Mouse (Mus musculus) telencephalon, adult 2 months (tissue): ENCODE measurements around the gene Gcfc2.

Experiments used
- DNase-seq: peaks from one replicate; pipeline ENCODE4 v3.0.0-alpha.2; 2011; ENCODE audit warnings: low read depth, low spot score

The Gcfc2 gene

DNA sequence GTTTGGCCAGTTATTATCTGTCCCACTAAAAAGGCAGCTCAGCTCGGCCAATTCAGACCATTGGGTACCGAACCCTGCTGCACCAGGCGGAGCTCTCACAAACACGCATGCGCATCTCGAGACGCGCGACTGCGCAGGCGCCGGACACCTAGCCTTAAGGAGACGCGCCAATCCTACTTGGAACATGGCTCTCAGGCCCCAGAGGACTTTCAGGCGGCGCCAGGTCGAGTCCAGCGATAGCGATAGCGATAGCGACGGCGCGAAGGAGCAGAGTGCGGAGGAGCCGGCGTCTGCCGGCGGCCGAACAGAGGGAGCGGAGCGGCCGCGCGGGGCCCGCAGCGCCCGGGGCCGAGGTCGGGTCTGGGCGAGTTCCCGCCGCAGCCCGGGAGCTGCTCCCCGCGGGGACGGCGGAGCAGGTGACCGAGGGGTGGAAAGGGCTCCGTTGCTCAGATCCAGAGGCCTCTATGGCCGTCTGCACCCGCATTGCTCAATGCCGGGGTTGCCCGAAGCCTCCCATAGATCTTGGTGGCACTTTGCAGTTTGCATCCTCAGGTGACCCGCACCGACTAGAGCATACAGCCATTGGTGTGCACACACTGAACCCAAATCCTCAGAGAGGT lies at the start of gene Gcfc2:
Gene Gcfc2, plus strand, starts transcription at position 147 of the 620 bp plus-strand sequence.
- DNase-seq, result peak; percentile 83

DNA sequence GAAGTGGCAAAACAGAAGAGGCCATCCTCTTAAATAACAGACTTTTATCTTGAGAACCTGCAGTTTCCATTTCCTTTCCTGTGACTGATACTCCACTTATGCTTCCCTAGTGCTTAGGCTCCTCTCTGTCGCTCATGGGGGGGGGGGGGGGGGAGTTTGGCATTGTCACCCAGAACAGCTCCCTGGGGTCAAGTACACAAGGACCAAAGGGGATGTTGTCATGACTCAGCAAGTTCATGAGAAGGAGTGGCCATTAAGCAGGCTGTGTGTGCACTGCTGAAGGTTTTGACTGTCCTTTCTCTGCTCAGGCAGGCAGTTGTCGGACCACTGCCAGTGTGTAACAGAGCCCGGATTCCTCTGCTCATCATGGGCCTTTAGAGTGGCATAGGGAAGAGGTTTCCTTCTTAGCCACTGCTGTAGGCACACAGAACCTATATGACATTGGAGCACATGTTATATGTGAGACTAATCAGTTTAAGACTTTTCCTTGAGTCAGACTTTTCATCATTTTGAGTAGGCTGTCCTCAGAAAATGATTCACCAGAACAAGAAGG lies 27.7 kb upstream of the Gcfc2 start:
- DNase-seq, result no peak

DNA sequence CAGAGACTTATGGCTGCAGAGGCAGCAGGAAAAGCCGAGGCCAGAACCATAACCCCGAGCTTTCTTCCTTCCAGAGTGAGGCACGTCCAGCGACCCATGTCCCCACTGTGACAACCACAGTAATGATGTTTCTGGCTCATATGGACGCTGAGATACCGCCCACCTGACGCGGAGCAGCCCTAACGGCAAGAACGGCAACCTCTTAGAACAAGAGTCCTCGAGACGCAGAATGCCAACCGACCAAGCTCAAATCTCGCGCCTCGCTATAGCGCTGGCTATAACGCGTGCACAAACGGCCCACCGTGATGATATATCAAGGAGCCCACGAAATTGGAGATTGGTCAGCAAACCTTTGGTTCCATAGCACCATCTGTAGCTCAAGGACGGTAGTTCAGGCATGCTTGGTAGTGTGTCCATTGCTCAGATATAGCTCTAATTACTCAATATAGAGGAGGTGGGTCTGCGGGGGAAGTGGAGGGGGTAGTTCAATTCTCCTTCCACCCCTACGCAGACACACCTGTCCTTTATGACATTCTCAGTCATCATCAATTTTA lies 13.1 kb upstream of the Gcfc2 start:
- no peak for DNase-seq

DNA sequence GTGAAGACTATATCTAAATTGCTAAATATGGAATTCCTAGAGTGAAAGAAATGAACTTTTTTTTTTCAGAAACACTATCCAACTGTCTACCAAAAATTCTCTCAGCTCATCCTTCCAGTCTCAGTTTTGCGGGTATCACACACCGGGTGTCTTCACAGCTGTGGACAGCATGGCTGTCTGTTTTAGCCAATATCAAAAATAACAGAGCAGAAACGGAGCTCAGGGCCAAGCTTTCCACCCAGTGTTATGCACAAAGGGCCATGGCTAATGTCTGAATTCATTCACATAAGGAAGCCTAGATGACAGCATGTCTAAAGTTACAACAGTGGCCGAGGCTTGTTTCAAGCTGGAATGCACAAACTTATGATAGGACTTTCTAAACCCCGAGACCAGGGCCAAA lies 12.2 kb upstream of the Gcfc2 start:
- DNase-seq, result no peak

DNA sequence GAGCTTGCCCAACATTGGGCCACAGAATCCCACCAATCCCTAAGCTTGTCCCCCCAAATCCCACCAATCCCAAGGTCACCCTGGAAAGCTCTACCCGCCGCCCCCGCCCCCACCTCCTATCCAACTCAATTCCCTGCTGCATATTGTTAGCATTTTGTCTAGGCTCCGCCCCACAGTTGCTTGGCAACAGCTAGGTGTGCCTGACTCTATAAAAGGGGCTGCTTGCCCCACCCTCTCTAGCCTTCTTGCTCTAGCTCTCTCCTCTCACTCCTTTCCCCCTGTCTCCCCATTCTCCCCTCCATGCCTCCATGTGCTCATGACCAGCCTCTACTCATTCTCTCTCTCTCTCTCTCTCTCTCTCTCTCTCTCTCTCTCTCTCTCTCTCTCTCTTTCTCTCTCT lies 11.8 kb upstream of the Gcfc2 start:
- DNase-seq, result no peak

DNA sequence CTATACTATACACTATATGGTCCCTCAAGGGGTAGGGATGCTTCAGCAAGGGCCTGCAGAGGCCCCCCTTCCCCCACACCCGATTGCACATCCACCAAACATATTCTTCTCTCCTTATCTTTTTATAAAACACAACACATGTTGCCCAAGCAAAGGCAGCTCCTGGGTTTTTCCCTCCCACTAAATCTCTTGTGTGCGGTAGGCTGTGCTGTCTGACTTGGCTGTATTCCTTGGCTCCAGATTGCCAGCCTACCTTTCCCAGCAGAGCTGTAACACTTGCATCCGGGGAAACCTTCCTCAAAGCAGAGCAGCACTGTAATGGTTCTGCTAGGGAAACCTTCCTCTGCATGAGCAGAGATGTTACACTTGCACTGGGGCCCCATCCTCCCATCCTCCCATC lies 11.3 kb upstream of the Gcfc2 start:
- peak; percentile 93 for DNase-seq

DNA sequence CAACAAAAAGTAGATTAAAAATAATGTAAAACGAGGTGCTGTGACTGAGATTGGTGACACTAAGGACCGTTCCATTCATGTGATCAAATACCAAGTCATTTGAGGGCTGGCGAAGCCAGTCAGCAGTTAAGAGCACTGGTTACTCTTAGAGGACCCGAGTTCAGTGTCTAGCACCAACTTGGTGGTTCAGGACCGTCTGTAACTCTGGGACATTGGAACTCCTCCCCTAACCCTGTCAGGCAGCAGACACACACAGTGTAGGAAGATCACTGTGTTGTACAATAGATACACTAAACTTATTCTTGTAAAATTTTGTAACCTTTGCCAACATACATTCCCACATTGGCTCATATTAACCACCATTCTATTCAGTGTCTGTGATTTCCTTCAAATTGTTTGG lies 835 bp downstream of the Gcfc2 start:
- DNase-seq, result no peak

DNA sequence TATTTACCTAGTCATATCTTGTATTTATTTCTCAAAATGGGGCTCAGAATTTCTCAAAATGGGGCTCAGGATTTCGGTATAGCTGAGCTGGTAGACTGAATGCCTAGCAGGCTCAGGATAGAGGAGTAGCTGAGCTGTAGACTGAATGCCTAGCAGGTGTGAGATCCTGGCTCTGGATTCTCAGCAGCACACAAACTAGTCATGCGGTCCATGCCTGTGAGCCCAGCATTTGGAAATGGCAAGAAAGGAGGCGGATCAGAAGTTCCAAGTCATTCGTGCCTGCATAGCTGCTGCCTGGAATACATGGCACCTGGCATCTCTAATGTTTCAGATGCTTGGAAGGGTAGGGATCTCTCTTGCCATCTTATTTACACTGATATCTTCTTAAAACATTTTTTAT lies 5.9 kb downstream of the Gcfc2 start:
- DNase-seq, result no peak

DNA sequence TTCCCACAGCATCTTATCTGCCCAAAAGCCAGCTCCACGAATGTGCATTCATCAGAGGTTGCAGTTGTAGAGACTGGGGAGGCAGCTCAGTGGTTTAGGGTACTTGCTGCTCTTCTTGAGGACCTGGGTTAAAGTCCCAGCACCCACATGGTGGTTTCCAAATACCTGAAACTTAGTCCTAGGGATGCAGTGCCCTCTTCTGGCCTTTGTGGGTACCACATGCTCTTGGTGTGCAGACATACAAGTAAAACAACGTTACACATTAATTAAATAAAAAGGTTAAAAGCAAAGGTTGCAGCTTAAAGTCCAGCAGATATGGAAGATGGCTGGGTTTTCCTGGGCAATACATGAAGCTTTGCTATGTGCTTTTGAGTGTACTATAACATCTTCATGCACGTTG lies 9.8 kb downstream of the Gcfc2 start:
- no peak for DNase-seq

DNA sequence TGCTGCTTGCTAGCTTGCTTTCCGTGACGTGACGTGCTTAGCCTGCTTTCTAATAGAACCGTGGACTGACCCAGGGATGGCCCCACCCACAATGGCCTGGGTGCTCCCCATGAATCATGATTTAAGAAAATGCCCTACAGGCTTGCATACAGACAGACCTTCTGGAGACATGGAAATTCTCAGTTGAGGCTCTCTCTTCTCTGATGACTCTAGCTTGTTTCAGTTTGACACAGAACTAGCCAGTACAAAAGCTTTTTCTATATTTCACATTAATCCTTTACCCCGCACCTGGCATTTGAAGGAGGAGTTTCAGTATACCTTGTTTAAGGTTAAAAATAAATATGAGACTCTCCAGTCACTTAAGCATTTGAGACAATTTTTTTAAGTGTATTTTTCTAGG lies 18.2 kb downstream of the Gcfc2 start:
- no peak for DNase-seq

DNA sequence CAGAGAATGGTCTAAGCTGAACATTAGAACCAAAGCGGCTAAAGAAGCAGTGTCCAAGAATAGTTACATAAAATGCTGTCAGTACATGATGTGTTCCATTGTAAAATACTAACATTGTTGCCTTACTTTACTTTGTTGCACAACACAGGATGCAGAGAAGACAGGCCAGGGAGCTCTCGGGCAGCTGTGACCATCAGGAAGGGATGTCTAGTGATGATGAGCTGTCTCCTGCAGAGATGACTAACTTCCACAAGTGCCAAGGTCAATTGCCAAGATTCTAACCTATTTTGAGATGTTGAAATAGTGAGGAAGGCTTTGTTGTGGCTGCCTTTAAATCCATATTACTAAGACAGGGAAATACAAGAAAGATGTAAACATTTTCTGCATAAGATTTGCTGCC lies 19.8 kb downstream of the Gcfc2 start:
- no peak for DNase-seq

DNA sequence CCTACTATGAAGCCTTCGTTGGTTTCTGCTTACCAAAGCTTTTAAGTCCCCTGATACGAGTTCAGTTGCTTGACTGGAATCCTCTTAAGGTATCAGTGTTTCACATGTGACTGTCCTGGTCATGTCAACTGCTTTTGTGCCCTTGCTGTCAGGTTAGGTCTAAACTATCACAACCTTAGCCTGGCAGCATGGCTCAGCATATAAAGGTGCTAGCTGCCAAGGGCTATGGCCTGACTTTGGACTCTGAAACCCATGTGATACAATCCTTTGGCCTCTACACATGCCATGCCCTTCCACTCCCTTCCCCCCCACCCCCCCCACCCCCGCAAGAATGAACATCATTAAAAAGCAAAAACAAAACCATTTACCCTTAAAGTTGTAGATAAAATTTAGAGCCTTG lies 21.0 kb downstream of the Gcfc2 start:
- DNase-seq, result no peak

DNA sequence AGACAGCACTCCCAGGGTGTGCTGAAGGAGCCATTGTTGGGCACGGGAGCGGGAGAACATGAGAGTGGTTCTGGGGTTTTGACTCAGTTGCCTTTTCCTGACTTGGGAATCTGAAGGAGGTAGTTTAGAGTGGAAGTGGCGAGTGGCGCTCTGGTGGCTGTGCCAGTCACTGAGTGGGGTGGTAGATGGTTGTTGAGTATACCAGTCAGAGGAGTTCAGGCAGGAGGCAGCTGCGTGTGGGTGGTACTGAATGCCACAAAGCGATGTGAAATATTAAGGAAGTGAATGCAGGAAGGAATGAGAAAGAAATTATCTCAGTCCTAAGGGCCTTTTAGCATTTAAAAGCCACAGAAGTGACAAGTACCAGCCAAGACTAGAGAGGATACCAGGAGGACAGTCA lies 23.4 kb downstream of the Gcfc2 start:
- no peak for DNase-seq

DNA sequence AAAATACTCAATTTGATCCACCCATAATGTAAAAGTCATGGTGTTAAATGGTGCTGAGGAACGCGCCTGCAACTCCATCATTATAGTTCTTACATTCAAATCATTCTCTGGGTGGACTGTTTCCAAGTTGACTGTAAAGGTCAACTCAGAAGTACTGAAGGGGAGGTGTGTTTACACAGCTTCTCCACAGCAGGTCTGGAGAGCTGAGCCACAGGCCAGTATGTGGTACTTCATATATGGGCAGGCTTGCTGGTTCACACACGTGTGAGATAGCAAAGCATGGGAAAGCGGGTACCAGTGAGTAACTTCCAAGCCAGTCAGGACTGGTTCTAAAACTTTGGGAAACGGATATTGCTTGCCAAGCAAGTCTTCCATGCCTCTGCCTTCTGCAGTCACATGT lies 31.7 kb downstream of the Gcfc2 start:
- DNase-seq, result no peak

DNA sequence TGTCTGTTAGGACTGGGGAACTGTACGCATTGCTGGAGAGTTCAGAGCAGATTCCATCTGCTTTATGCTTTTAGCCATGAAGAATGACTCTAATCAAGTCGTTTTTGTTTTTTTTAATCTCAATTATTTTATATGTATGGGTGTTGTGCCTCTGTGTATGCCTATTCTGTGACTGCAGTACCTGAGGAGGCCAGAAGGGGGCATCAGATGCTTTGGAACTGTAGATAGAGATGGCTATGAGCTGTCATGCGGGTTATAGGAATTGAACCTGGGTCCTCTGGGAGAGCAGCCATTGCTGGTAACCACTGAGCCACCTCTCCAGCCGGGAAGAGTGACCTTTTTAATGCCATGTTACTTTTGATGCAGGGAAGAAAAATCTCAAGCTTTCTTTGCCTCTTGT lies 32.9 kb downstream of the Gcfc2 start:
- no peak for DNase-seq

DNA sequence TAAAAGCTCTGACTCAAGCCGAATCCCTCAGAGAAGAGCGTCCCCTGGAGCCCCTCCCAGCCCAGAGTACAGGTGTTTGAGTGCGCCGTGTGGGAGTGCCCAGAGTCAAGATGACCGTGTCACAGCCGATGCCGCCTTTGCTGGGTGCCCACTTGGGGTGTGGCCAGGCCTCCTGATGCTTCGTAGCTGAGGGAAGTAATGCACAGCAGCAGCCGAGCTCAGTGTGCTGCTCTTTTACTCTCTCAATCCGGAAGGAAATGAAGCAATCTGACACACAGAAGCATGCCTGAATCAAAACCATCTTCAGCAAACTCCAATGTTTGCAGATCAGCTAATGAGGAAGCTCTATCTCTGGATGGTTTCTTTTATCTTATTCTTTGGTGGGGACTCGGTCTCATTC lies 34.5 kb downstream of the Gcfc2 start:
- DNase-seq, result no peak

DNA sequence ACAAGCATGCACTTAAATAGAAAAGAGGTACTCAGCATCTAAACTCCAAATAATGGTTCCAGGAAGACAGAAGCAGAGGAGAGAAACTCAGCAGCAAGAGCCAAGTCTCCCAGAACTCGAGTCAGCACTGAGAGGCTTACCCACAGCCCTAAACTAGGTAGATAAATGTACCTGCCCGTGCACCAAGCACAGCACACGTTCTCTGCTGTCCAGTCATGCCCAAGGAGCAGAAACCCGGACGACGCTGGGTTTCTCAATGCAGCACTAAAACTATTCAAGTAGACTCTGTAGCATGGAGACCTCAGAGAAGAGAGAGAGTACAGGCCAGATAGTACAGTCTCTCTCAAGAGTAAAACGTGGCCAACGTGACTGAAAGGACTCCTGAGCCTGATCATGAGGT lies 36.4 kb downstream of the Gcfc2 start:
- no peak for DNase-seq

DNA sequence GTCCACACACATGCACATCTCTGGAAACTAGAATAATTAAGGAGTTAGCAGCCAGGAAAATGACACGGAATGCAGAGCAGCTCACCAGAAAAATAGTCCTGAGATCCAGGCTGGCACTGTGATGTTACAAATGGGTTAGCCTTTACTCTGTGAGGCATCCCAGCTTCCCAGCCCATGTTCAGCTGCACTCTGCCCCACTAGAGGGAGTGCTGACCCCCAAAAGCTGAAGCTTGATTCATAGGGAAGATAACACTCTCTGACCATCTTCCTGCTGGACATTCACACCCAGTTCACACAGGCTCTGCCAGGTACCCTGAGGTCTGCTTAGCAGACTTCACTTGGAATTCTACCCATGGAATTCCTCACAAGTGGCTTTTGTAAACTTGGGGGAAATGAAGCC lies 36.8 kb downstream of the Gcfc2 start:
- DNase-seq, result no peak

DNA sequence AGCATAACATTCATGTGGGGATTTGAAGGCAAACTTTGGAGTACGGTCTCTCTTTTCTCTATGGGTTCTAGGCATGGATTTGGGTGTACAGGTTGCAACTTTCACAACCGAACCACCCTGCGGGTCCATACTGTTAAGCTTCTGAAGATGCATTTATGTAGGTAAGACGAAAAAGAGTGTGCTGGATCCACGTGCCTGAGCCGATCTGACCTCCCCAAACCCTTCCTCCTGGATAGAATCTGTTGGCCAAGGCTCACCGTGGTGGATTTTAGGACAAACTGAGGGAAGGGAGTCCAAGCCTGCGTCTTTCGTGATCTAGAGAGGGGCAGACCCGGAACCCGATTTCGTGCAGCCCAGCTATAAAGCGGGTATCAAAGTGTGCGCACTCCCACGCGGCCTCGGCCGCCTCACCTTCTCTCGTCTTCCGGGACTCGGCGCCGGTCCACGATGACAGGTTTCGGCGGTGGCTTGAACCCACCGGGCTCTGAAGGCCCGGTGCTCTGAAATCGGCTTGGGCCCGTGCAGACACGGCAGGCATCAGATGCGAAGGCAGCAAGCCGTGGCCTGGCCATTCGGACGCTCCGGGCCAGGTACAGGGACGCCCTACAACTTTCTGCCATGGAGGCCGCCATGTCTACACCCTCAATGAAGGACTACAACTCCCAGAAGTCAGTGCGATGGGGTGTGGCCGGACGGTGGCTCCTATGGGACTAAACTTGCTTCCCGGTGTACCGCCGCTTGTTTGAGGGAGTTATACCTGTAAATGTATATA lies 42.0 kb downstream of the Gcfc2 start, which contains the start of gene Mrpl19:
Gene Mrpl19, minus strand, starts transcription at position 663 of the 772 bp plus-strand sequence.
- peak; percentile 89 for DNase-seq

DNA sequence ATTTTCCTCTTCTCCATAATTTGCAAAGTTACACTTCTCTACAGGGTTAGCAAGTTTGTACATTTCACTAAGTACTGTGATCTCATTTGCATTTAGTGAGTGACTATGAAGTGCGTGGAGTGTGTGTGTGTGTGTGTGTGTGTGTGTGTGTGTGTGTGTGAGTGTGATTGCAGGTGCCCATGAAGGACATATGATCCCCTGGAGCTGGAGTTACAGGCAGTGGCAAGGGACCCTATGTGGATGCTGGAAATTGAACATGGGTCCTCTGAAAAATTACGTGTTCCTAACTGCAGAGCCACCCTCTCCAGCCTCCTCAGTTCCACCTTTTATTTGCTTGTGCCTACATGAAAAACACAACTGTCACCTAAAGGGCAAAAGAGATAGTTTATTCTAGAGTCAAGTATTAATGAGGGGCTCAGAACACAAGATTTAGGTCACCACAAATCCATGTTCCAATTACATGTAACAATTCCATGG lies 42.6 kb downstream of the Gcfc2 start:
- DNase-seq, result no peak

DNA sequence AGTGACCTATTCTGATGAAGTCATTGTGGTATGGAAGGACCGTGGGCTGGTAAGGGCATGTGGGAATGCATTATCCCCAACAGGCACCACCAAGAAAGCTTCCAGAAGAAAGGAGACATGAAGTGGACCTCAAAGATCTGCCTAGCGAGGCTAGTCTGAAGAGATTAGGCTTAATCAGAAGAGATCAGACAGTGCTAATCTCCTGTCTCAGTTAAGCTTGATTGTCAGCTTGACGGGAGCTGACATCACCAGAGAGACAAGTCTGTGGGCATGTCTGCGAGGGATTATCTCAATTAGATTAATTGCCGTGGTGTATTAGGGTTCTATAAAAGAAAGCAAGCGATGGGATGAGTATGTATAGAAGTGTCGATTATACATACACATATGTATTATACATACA lies 47.7 kb downstream of the Gcfc2 start:
- no peak for DNase-seq

DNA sequence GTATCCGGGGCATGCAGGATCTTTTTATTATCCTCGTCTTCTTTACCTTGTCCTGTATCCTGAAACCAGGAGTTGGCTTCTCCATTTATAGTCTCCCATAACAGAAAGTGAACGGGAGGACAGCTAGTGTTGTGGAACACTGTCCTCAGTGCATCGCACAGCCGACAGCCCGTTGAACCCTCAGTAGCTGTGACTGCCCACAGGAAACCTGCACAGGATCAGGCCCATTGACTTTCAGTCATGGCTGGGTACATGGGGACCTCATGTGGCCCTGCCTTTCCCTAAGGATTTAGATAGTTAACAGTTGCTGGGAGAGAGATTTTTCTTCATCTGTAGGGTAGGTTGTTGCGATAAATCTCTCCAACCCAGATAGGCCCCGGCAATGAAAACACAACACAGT lies 49.1 kb downstream of the Gcfc2 start:
- no peak for DNase-seq
